Mouse (Mus musculus) C2C12 (cell line): ENCODE data around the gene Hpn. TPM values are rescaled to one million over a fixed set of nuclear protein-coding genes. Genes with fewer than 3 reads are reported as not detected.

Experiments used
- H3K27me3 ChIP-seq: one replicate; pipeline ENCODE4 v1.6.1; 2011; ENCODE audit not compliant: control insufficient read depth, insufficient read depth, insufficient read length
- H3K36me3 ChIP-seq: one replicate; pipeline ENCODE4 v1.6.1; 2011; ENCODE audit not compliant: control insufficient read depth, insufficient read depth
- H3K4me3 ChIP-seq: one replicate; pipeline ENCODE4 v1.5.1; 2011; ENCODE audit warnings: mild to moderate bottlenecking, control low read depth; ENCODE audit not compliant: poor library complexity, insufficient read depth, severe bottlenecking
- H3K79me2 ChIP-seq: one replicate; pipeline ENCODE4 v1.6.1; 2011; ENCODE audit not compliant: control insufficient read depth, insufficient read depth
- H3K79me3 ChIP-seq: one replicate; pipeline ENCODE4 v1.6.1; 2011; ENCODE audit warnings: low read depth, control low read depth
- H3ac ChIP-seq: one replicate; pipeline ENCODE3; 2011; ENCODE audit warnings: low read depth; ENCODE audit not compliant: control insufficient read depth, insufficient read length
- CEBPB ChIP-seq: IDR thresholded peaks from one replicate; pipeline ENCODE4 v1.6.1; 2011; ENCODE audit warnings: low read depth, mild to moderate bottlenecking, control low read depth, moderate library complexity
- CTCF ChIP-seq: IDR thresholded peaks from one replicate; pipeline ENCODE4 v1.5.1; 2011; ENCODE audit not compliant: control insufficient read depth, insufficient read depth, insufficient read length
- FOSL1 ChIP-seq: IDR thresholded peaks from one replicate; pipeline ENCODE4 v1.8.0; 2011; ENCODE audit warnings: mild to moderate bottlenecking, low read length; ENCODE audit not compliant: poor library complexity, insufficient read depth, severe bottlenecking
- MAX ChIP-seq: IDR thresholded peaks from one replicate; pipeline ENCODE4 v1.6.1; 2011; ENCODE audit warnings: mild to moderate bottlenecking, control low read depth
- MYOD1 ChIP-seq: IDR thresholded peaks from one replicate; pipeline ENCODE4 v1.6.1; 2011; ENCODE audit warnings: low read depth; ENCODE audit not compliant: control insufficient read depth, insufficient read length
- MYOG ChIP-seq: IDR thresholded peaks from one replicate; pipeline ENCODE4 v1.6.1; 2011; ENCODE audit not compliant: control insufficient read depth, insufficient read length; ENCODE audit errors: extremely low read depth
- USF1 ChIP-seq: IDR thresholded peaks from one replicate; pipeline ENCODE4 v1.6.1; 2011; ENCODE audit warnings: low read depth, mild to moderate bottlenecking, control low read depth, moderate library complexity
- polyA plus RNA-seq: library from polyadenylated mRNA; unstranded; fragments of >200 nt; fragmentation: generic; extraction: Trizol; gene quantifications from one replicate; pipeline ENCODE4 v1.2.1, GENCODE M21; 2012; ENCODE audit warnings: missing spikeins

Hpn gene
- polyA plus RNA-seq, 1 experiment: not detected

- no peak overlapping the region for H3ac ChIP-seq
- H3K4me3 ChIP-seq: no peak overlapping the region
- H3K79me2 ChIP-seq: no peaks in the 10 kb centered on the region
- H3K27me3 ChIP-seq: peaks cover 11% of the 10 kb centered on the region
- no peak for TF ChIP-seq MYOG
- no peak for TF ChIP-seq MAX
- no peak for TF ChIP-seq FOSL1
- H3K36me3 ChIP-seq: no peaks in the 10 kb centered on the region
- no peaks in the 10 kb centered on the region for H3K79me3 ChIP-seq
These were observed 10.0 kb upstream of the Hpn start for GRCm38 (mm10) chr7:31125116-31125515.

GRCm38 (mm10) chr7:31124381-31124780 is 9.3 kb upstream of the Hpn start:
- H3K27me3 ChIP-seq: peaks cover 15% of the 10 kb centered on the region
- no peaks in the 10 kb centered on the region for H3K36me3 ChIP-seq
- no peak overlapping the region for H3ac ChIP-seq
- no peak overlapping the region for H3K4me3 ChIP-seq
- H3K79me2 ChIP-seq: no peaks in the 10 kb centered on the region
- no peaks in the 10 kb centered on the region for H3K79me3 ChIP-seq
- TF ChIP-seq CTCF (no peak), CEBPB (no peak), MYOD1 (no peak), USF1 (no peak), MYOG (no peak), FOSL1 (no peak), MAX (no peak)

- H3K4me3 ChIP-seq: no peak overlapping the region
- no peak overlapping the region for H3ac ChIP-seq
- H3K36me3 ChIP-seq: no peaks in the 10 kb centered on the region
- TF ChIP-seq MYOD1: no peak
- H3K27me3 ChIP-seq: peaks cover 15% of the 10 kb centered on the region
- no peaks in the 10 kb centered on the region for H3K79me3 ChIP-seq
- H3K79me2 ChIP-seq: no peaks in the 10 kb centered on the region
These were observed 8.6 kb upstream of the Hpn start for GRCm38 (mm10) chr7:31123697-31124096.

GRCm38 (mm10) chr7:31122641-31123631 is 7.8 kb upstream of the Hpn start:
- Histone ChIP-seq H3K36me3 (no peaks in the 10 kb centered on the region), H3ac (no peak overlapping the region), H3K79me2 (no peaks in the 10 kb centered on the region), H3K79me3 (no peaks in the 10 kb centered on the region), H3K27me3 (peaks cover 15% of the 10 kb centered on the region), H3K4me3 (no peak overlapping the region)
- TF ChIP-seq MYOG: no peak
- TF ChIP-seq FOSL1: no peak

GRCm38 (mm10) chr7:31119556-31119955 is 4.5 kb upstream of the Hpn start:
- no peaks in the 10 kb centered on the region for H3K79me3 ChIP-seq
- no peak for TF ChIP-seq FOSL1
- no peak for TF ChIP-seq CTCF
- no peak for TF ChIP-seq MYOD1
- TF ChIP-seq MYOG: no peak
- TF ChIP-seq CEBPB: no peak
- TF ChIP-seq MAX: no peak
- no peak for TF ChIP-seq USF1
- H3K79me2 ChIP-seq: no peaks in the 10 kb centered on the region
- H3K4me3 ChIP-seq: no peak overlapping the region
- H3K27me3 ChIP-seq: peaks cover 4% of the 10 kb centered on the region
- H3ac ChIP-seq: no peak overlapping the region
- H3K36me3 ChIP-seq: no peaks in the 10 kb centered on the region

- Histone ChIP-seq H3ac (no peak overlapping the region), H3K36me3 (no peaks in the 10 kb centered on the region), H3K79me2 (no peaks in the 10 kb centered on the region), H3K79me3 (no peaks in the 10 kb centered on the region), H3K27me3 (peaks cover 8% of the 10 kb centered on the region), H3K4me3 (no peak overlapping the region)
- no peak for TF ChIP-seq MYOG
These were observed 3.4 kb upstream of the Hpn start for GRCm38 (mm10) chr7:31118486-31118885.
